Mouse (Mus musculus): ENCODE data around the gene Gm20388.

DNA sequence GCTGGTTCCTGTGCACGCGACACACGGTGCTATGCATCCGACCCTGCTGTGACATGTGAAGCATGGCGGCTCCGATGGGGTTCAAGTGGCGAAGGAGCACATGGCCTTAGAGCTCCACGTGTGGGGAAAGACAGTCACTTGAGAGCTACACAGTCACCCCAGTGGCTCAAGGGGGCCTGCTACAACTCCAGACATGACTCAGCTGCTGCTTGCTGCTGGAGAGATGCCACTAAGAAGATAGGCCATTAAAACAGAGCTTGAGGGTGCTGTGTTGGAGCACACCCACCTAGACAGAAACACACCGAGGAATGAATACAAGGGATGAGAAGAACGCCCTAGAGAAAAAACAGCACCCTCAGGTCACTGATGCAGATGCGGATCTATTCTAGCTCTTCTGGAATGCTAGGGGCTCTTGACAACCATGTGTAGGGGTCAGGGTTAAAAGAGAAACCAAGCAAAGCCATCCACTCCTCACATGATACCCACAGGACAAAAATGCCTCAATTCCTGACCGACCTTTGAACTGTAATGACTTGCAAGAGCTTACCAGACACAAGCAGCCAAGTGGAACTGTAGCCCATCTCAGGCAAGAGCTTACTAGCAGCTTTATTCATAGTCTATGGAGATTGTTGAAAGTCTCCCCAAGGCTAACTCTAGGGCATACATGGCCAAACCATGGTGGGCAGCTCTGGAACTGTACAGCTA lies 1737.0 kb downstream of the Gm20388 start:
- no peak for TF ChIP-seq POLR2A (IDR thresholded peaks at IDR 0.05; ENCODE audit: insufficient read depth, low read depth, low read length)
- TF ChIP-seq CTCF (IDR thresholded peaks at IDR 0.05; ENCODE audit: insufficient read depth, low read depth, low read length), result no peak

Data from olfactory bulb, adult 2 months (tissue).